Mouse (Mus musculus) stomach, postnatal 0 days (tissue): ENCODE results near the gene Hmgcll1.

Experiments
- CTCF ChIP-seq: IDR thresholded peaks from 2 replicates; pipeline ENCODE4 v1.5.1; 2016; ENCODE audit warnings: antibody characterized with exemption, low read depth, mild to moderate bottlenecking, moderate library complexity
- EP300 ChIP-seq: optimal IDR thresholded peaks from 2 replicates; pipeline ENCODE3; 2016; ENCODE audit warnings: antibody characterized with exemption

DNA sequence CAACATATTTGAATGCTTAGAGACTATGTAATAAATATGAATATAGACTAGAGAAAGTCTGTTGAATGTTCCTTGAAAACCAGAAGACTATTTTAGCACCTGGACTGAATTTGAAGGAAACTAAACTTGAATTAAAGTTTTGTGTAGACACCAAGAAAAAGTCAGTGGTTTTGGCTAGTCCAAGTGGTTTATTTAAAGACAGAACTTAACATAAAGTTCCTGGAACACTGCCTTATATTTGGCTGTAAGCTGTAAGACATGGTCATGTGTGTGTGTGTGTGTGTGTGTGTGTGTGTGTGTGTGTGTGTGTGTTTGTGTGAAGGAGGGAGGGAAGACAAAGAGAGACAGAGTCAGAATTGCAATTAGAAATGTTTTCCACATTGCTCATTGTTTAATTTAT lies 164.6 kb downstream of the Hmgcll1 start:
- TF ChIP-seq CTCF = no peak
- no peak for TF ChIP-seq EP300
